Mouse (Mus musculus): ENCODE results near the gene Twnk.
"Not testable (repeated sequence)": the region's sequence is repeated elsewhere in the genome, so short reads cannot be mapped to it uniquely, and the experiment has no call there.

The Twnk gene

DNA sequence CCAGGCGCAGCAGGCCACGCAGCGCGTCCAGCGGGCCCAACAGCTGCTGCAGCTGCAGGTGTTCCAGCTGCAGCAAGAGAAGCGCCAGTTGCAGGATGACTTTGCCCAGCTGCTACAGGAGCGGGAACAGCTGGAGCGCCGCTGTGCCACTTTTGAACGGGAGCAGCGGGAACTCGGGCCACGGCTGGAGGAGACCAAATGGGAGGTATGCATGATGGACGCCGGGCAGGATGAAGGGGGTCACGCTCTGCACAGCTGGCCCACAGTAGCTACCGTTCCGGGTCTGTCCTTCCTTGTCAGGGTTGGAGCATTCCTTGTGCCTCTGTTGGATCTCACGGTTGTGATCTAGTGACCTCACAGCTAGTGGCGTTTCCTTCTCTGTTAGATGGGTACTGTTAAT lies 19.3 kb downstream of the Twnk start:
- in situ Hi-C loops (cut with MboI, MseI), result no loop called here

DNA sequence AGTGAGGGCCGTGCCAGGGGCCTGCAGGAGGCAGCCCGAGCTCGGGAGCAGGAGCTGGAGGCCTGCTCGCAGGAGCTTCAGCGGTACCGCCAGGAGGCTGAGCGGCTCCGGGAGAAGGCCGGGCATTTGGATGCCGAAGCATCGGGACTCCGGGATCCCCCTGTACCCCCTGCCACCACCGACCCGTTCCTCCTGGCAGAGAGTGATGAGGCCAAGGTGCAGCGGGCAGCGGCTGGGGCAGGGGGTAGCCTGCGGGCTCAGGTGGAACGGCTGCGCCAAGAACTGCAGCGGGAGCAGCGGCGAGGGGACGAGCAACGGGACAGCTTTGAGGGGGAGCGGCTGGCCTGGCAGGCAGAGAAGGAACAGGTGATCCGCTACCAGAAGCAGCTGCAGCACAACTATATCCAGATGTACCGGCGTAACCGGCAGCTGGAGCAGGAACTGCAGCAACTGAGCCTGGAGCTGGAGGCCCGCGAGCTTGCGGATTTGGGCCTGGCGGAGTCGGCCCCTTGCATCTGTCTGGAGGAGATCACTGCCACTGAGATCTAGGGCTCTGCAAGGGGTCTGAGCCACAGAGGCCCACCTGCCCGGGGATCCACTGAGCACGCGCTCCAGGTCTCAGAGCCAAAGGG lies 20.6 kb downstream of the Twnk start:
- in situ Hi-C loops (cut with MboI, MseI), result no loop called here

DNA sequence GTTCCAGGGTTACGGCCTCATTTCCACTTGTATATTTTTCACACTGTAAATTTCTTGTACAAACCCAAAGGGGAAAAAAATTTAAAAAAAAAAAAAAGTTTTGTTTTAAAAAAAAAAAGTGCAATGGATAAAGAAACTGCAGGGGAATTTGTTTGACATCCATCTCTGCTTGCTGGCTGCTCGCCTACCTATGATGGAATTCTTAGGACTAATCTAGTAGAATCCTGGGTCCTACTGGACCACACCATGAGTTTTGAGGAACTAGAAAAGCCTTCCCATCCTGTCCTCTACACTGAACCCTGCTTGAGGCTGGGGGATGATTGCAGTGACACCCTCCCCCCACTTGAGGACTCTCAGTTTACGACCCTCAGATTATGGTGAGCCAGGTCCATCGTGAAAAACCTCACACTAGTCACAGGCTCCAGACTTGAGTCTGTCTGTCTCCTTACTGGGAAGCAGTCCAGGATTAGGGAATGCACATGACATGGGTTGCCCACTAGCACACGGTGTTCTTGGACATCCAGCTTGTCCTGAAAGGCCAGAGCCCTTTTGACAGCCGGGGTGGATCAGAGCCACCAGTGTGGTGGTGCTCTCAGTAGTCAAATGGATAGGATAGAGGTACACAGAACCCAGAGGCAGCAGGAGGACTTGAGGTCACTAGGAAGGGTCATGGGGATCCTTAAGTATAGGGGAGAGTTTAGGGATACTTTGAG lies 21.7 kb downstream of the Twnk start:
- in situ Hi-C loops (cut with MboI, MseI), result no loop called here

DNA sequence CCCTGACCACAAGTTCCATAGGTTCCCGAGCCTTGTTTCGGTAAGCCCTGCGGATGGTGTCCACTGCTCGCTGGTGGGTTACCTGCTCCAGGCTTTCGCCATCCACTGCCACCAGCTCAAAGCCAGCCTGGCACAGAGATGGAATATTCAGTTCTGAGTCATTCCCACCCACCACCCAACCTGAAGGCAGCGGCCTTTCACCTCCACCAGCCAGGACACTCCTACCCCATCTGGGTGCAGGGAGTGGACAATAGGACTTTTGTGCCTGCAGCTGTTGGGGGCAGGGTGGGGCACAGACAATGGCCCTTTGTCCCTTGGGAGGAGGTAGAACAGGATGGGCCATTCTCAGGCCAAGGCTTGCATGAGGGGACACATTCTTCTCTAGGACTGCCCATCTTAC lies 22.4 kb downstream of the Twnk start:
- in situ Hi-C loops (cut with MboI, MseI), result no loop called here

DNA sequence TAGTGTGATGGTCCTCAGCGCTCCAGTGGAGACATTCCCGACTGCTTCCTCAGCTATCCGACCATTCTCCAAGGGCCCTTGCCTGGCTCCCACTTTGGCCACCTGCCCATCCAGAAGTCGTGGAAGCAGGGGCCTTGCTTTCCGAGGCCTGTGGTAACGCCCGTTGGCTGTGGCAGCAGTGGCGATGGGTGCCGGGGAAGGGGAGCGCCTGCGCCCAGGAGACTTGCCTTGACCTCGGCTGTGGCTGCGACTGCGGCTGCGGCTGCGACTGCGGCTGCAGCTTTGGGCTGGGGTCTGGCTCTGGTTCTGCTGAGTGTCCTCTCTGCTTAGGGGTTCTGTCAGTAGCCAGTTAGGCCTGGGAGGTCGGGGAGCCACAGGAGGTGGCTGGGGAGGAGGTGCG lies 23.3 kb downstream of the Twnk start:
- in situ Hi-C loops (cut with MboI, MseI), result no loop called here

DNA sequence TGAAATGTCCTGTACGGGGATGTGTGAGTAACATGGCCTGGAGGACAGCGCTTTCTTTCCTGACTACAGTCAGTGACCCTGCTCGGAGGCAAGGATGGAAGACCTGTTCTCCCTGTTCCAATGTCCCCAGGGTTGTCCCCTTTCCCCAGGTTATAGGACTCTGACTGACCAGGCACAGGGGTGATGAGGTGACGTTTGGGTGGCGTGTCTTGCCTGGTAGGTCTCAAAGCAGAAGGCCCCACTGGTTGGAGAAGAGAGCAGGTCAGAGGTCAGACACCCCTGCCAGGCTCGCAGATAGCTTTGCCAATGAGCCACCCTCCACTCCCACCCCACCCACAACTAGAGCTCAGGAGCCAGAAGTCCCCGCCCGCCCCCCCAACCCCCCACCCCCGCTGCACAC lies 24.1 kb downstream of the Twnk start:
- in situ Hi-C loops (cut with MboI, MseI), result no loop called here

DNA sequence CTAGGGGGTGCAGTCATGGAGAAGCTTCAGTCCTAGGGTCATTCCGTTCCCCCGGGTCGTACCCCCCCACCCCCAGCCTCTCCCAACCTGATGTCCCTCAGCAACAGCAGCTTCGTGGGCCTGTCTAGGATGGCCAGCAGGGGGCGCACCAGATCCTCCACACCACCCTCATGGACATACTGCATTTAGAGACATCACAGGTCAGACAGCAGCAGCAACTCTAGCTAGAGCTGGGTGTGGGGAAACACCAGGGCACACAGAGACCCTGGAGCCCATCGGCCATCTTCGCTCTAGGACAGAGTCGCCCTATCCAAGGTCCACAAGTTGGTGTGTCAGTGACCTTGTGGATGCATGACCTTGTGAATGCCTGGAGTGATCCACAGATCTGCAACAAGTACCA lies 24.6 kb downstream of the Twnk start:
- in situ Hi-C loops (cut with MboI, MseI), result no loop called here

GRCm38 (mm10) chr19:45030746-45031693 lies 25.6 kb downstream of the Twnk start:
- in situ Hi-C loops (cut with MboI, MseI), result no loop called here

DNA sequence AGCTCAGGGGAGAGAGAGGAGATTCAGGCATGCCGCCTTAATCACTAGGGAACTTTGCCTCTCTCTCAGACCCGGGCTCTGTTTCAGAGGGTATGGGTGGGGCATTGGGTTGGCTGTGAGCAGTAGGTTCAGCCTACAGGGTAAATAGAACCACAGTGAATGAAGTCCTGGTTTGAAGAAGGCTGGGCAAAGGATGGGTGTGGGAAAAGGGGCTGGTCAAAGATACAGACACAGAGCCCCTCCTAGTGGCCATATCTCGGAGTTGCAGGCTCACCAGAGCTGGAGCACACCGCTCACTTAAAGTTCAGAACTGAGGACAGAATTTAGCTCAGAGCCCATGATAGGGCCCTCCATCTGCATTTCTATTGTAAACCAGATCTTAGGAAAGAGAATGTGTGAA lies 26.3 kb downstream of the Twnk start:
- in situ Hi-C loops (cut with MboI, MseI), result no loop called here

DNA sequence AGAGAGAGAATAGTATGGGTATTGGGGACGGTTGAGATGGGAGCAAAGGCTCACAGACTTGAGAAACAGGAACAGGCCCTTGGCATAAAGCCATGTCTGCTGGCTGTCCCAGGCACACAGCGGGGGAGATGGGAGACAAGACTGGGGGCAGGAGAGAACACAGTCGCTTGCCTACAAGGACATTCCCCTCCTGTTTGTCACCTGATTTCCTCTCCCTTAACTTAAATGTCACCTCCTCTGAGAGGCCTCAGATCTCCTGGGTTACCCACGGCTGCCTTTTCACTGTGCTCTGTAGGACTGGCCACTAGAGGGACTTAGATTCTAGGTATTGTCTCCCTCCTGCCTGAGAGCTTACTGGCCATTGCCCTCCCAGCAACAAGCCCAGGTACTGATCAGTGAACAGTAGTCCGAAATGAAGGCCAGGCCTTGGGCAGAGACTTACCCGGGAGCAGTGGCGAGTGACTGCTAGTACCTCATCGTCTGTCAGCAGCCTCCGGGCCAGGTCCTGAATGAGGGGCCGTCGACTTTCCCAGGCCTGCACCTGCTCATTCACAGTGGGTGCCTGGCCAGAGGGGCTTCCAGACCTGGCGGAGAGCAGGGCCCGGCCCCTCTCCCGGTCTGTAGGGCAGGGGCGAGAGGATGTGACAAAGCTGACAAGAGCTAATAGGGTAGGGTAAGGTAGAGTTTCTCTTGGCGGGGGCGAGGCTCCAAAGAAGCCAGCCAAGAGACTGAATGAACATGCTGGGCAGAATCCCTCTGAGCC lies 27.3 kb downstream of the Twnk start:
- in situ Hi-C loops (cut with MboI, MseI), result no loop called here

DNA sequence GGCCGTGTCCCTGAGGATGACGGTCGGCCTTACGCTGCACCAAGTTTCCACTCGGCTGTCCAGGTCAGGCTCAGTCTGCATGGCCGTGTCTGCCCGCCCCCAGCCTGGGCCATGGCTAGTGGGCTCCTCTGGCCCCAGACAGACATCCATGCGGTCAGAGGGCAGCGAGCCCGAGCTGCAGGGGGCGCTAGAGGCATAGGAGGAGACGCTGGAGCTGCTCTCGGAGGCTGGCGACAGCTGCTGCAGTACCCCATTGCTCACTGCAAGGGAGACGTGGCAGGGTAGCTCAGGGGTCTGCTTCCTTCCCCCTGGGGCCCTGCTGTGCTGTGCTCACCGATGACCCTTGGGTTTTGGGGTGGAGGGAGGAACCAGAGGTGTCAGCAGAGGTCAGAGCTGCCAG lies 31.4 kb downstream of the Twnk start:
- in situ Hi-C loops (cut with MboI, MseI), result no loop called here

- in situ Hi-C loops (cut with MboI, MseI), result not testable (repeated sequence)
Measured at GRCm38 (mm10) chr19:45038198-45038597, 32.7 kb downstream of the Twnk start.

DNA sequence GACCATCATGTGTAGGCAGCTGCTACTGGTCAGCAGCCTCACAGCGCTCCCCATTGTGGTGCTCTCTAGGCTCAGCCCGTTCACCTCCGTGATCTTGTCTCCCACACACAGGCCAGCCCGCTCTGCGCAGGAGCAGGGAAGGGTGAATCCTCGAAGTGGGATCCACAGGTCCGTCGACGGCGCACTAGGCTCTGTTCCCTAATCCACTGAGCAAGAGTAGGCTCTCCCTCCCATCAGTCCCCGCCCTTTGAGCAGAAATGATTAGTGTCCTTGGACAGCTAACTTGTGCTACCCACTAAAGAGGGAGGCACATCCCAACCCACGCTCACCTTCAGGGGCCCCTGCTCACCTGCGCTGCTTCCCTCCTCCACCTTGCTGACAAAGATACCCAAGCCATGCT lies 34.8 kb downstream of the Twnk start:
- in situ Hi-C loops (cut with MboI, MseI), result no loop called here

DNA sequence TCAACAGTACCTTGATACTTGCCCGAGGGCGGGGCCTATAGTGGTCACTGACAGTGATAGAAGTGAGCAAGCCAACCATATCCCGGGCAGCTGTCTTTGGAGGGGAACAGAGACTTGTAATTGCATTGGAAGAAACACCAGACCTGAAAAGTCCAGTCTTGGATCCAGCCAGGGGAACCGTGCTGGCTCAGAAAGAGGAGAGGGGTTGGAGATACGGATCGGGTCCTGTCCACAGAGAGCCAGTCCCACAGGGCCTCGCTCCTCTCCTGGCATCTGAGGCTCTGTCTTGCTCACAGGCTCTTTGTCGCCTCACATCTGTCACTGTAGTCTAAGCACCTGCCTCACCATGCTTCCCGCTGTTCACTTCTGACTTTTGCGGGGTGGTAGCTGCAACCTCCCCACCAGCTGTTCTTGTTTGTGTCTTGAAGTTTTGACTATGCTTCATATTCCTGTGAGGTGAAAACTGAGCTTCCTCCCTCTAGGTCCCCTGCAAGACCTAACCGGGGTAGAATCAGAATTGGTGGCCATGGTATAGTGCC lies 39.0 kb downstream of the Twnk start:
- in situ Hi-C loops (cut with MboI, MseI), result no loop called here

- in situ Hi-C loops (cut with MboI, MseI), result no loop called here
Measured at GRCm38 (mm10) chr19:45045236-45045635, 39.8 kb downstream of the Twnk start.

GRCm38 (mm10) chr19:45045651-45046050 lies 40.2 kb downstream of the Twnk start, which contains the start of gene Pdzd7:
Pdzd7 (minus strand) TSS chr19:45045717.
- in situ Hi-C loops (cut with MboI, MseI), result no loop called here

- in situ Hi-C loops (cut with MboI, MseI), result no loop called here
Measured at GRCm38 (mm10) chr19:45046523-45047321, 41.3 kb downstream of the Twnk start.

DNA sequence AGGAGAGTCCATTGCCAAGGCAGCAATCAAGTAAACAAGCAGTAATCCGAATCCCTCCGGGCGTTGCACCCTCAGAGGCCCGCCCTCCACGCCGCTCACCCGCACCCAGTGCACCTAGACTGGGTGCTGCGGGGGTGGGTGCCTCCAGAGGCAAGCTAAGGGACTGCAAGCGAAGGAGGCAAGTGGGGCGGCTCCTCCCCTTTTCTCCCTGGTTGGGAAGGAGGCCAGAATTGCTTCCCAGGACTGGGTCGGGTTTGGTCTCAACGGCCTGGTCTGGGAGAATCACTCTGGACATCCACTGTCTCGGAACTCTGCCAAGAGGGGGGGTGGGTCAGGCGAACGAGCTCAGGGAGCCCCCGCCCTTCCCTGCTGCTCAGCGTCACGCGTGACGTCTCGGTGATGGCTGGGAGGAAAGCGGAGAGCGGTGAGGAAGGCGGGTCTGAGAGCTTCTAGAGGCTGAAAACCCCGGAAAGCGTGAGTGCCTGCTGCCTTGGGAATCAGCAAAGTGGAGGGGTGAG lies 42.0 kb downstream of the Twnk start, which contains the start of gene Sfxn3:
Gene Sfxn3, plus strand, starts transcription at position 87 of the 518 bp plus-strand sequence.
- in situ Hi-C loops (cut with MboI, MseI), result no loop called here

DNA sequence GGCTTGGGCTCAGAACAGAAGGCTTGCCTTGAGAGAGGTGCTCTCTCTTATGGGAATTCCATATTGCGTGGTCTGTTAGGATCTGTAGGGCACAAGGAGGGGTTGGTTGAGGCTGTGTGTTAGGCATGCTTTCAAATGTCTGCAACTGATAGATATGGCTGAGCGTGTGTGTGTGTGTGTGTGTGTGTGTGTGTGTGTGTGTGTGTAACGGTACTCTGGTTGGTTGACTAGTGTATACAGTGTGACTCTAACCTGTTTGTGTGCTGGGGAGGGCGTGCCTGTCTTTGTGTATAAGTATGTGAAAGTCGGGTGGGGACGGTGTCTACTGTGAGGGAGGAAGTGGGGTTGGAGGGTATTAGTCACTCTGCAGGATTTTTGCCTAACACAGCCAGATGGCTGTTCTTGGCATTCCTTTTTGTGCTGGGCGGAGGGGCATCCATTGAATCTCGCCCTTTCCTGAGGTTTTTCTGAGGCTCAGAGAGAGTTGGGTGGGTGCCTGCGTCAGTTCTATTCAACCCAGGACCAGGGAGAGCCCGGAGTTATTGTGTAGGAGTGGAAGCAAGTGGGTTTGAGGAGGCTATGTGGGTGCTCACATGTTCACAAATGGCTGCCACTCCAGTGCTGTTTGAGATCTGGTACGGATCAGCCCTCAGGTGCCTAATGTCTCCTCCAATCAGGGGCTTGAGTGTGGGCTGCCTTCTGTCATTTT lies 42.6 kb downstream of the Twnk start:
- in situ Hi-C loops (cut with MboI, MseI), result no loop called here
